Mouse (Mus musculus) E14TG2a.4 (cell line): ENCODE results near the gene Wnt7b.

Experiments used
- H3K27me3 ChIP-seq: 2 replicates; pipeline ENCODE4 v1.6.1; 2014; ENCODE audit warnings: low read length, control low read depth; ENCODE audit not compliant: insufficient read depth
- H3K36me3 ChIP-seq: 2 replicates; pipeline ENCODE4 v1.6.1; 2014; ENCODE audit warnings: low read length, control low read depth; ENCODE audit not compliant: insufficient read depth
- H3K4me1 ChIP-seq: replicated peaks from 2 replicates; pipeline ENCODE4 v1.6.1; 2014; ENCODE audit warnings: low read depth, low read length, control low read depth
- H3K4me3 ChIP-seq: replicated peaks from 2 replicates; pipeline ENCODE4 v1.5.1; 2014; ENCODE audit warnings: mild to moderate bottlenecking, low read length
- H3K9me3 ChIP-seq: 2 replicates; pipeline ENCODE4 v1.6.1; 2014; ENCODE audit warnings: low read length, control low read depth
- CTCF ChIP-seq: conservative IDR thresholded peaks from 2 replicates; pipeline ENCODE4 v1.5.1; 2014; ENCODE audit warnings: low read length
- NANOG ChIP-seq: IDR thresholded peaks from 2 replicates; pipeline ENCODE4 v1.6.1; 2014; ENCODE audit warnings: borderline replicate concordance, low read length, mixed read lengths
- POU5F1 ChIP-seq: IDR thresholded peaks from 2 replicates; pipeline ENCODE4 v1.6.1; 2014; ENCODE audit warnings: low read length, borderline replicate concordance

Wnt7b gene

GRCm38 (mm10) chr15:85612660-85613357 is 30.5 kb upstream of the Wnt7b start:
- no peaks in the 10 kb centered on the region for H3K9me3 ChIP-seq
- H3K27me3 ChIP-seq = peaks cover 43% of the 10 kb centered on the region
- 0 out of 2 replicates have a peak overlapping the region, but pooled peaks have one; percentile 10 for H3K4me3 ChIP-seq
- H3K36me3 ChIP-seq = no peaks in the 10 kb centered on the region
- peaks cover 44% of the 10 kb centered on the region for H3K4me1 ChIP-seq
- peak; percentile 80 for TF ChIP-seq CTCF
- TF ChIP-seq NANOG = no peak
- TF ChIP-seq POU5F1 = no peak

GRCm38 (mm10) chr15:85611701-85612520 is 29.6 kb upstream of the Wnt7b start:
- no peak overlapping the region for H3K4me3 ChIP-seq
- no peaks in the 10 kb centered on the region for H3K36me3 ChIP-seq
- H3K27me3 ChIP-seq = peaks cover 36% of the 10 kb centered on the region
- no peaks in the 10 kb centered on the region for H3K9me3 ChIP-seq
- TF ChIP-seq CTCF (no peak), NANOG (no peak), POU5F1 (no peak)
- H3K4me1 ChIP-seq = peaks cover 39% of the 10 kb centered on the region

GRCm38 (mm10) chr15:85610618-85611218 is 28.4 kb upstream of the Wnt7b start:
- H3K36me3 ChIP-seq = no peaks in the 10 kb centered on the region
- H3K4me3 ChIP-seq = peak overlapping the region; percentile 41
- peak; percentile 93 for TF ChIP-seq CTCF
- no peak for TF ChIP-seq NANOG
- TF ChIP-seq POU5F1 = no peak
- H3K27me3 ChIP-seq = peaks cover 29% of the 10 kb centered on the region
- peaks cover 39% of the 10 kb centered on the region for H3K4me1 ChIP-seq
- H3K9me3 ChIP-seq = no peaks in the 10 kb centered on the region

GRCm38 (mm10) chr15:85610120-85610519 is 27.8 kb upstream of the Wnt7b start:
- Histone ChIP-seq H3K4me1 (peaks cover 39% of the 10 kb centered on the region), H3K9me3 (no peaks in the 10 kb centered on the region), H3K27me3 (peaks cover 23% of the 10 kb centered on the region), H3K36me3 (no peaks in the 10 kb centered on the region), H3K4me3 (no peak overlapping the region)
- TF ChIP-seq CTCF (no peak), NANOG (no peak), POU5F1 (no peak)

DNA sequence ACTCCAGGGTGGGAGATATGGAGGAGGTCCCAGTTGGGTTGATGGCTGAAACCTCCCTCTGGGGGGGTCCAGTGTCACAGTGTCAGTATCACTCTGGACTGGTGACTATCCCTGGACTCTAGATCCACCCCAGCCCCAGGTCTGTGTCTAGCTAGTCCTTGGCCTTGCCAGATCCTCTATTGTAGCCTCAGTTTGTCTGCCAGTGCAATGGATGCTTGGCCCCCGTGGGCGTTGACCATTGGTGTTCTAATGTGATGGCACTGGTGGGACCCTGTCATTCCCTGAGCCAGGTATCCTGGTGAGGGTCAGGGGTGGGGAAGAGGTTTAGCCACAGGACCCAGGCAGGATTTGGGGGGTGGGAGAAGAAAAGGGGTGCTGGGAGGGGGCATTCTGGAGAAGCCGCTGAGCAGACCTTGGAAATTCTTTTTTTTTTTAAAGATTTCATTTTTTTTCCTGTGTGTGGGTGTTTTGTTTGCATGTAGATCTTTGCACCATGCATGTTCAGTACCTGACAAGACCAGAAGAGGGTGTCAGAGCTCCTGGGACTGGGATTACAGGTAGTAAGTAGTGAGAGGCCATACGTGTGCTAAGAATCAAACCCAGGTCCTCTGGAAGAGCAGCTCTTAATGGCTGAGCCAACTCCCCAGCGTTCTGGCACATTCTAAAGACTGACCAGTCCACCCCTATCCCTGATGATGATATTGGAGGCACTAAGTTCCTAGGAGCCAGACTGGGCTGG is 27.2 kb upstream of the Wnt7b start:
- TF ChIP-seq CTCF (peak; percentile 34), NANOG (no peak)
- H3K36me3 ChIP-seq = no peaks in the 10 kb centered on the region
- peaks cover 32% of the 10 kb centered on the region for H3K4me1 ChIP-seq
- H3K27me3 ChIP-seq = peaks cover 16% of the 10 kb centered on the region
- H3K4me3 ChIP-seq = no peak overlapping the region
- no peaks in the 10 kb centered on the region for H3K9me3 ChIP-seq

DNA sequence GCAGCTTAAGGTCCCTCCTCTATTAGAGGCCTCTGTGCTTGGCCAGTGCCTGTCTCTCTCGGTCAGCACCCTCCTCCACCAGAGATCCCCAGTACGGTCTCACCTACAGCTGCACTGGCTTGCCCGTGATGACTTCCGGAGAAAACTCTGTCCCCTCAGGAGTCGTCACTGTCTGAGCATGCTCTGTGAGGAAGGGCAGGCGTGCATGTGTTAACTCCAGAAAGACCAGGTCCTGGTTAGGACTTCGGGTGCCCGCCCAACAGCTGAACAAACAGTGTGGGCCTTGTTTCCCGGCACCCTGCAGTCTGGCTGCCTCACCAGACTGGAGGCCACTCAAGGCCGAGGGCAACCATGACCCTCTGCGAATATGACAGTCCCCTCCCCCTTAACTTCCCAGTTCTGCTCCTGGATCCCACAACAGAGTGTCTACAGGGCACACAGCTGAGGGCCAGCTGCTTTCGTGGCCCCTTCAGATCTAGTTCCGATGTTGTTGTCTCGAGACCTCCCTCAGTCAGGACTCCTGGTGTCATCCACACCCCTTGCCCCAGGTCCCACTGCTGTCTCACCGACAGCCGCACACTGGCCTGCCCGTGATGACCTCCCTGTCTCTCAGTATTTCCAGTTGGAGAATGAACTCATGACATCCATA is 23.8 kb upstream of the Wnt7b start:
- Histone ChIP-seq H3K4me1 (peaks cover 39% of the 10 kb centered on the region), H3K9me3 (no peaks in the 10 kb centered on the region), H3K36me3 (no peaks in the 10 kb centered on the region), H3K27me3 (no peaks in the 10 kb centered on the region; the same call in 1 of the 2 replicates), H3K4me3 (no peak overlapping the region)
- no peak for TF ChIP-seq POU5F1
- no peak for TF ChIP-seq CTCF
- no peak for TF ChIP-seq NANOG

DNA sequence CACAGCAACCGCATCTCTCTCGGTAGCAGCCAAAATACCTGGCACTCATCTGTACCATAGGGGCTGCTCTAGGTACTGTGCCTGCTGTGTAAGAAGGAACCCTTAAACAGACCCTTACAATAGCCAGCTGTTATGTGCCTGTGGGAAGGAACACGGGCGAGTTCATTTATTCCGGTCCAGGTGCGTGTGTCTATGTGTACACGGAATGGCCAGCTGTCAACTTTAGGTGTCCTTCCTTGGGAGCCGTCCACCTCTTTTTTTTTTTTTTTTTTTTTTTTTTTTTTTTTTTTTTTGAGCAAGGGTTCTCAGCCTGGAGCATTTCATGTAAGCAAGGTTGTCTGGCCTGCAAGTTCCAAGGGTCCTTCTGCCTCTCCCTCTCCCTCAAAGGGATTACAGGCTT is 22.7 kb upstream of the Wnt7b start:
- no peaks in the 10 kb centered on the region for H3K36me3 ChIP-seq
- no peak overlapping the region for H3K4me3 ChIP-seq
- H3K4me1 ChIP-seq = peaks cover 44% of the 10 kb centered on the region
- TF ChIP-seq POU5F1 (no peak), NANOG (no peak), CTCF (no peak)
- H3K27me3 ChIP-seq = no peaks in the 10 kb centered on the region; the same call in 1 of the 2 replicates
- H3K9me3 ChIP-seq = no peaks in the 10 kb centered on the region
